Mouse (Mus musculus): ENCODE results near the gene Magi2.

Magi2 gene

GRCm38 (mm10) chr5:20620596-20621511 is 1394.0 kb downstream of the Magi2 start:
- no peak for DNase-seq

- DNase-seq: no peak
Measured at GRCm38 (mm10) chr5:20622417-20622816, 1395.6 kb downstream of the Magi2 start.

- DNase-seq: no peak
Measured at GRCm38 (mm10) chr5:20622837-20623573, 1396.2 kb downstream of the Magi2 start.

GRCm38 (mm10) chr5:20625117-20625516 is 1398.3 kb downstream of the Magi2 start:
- DNase-seq: no peak

GRCm38 (mm10) chr5:20628954-20629601 is 1402.2 kb downstream of the Magi2 start:
- DNase-seq: no peak

- DNase-seq: no peak
Measured at GRCm38 (mm10) chr5:20634046-20634769, 1407.4 kb downstream of the Magi2 start.

GRCm38 (mm10) chr5:20634822-20635221 is 1408.0 kb downstream of the Magi2 start:
- no peak for DNase-seq

GRCm38 (mm10) chr5:20637300-20637989 is 1410.6 kb downstream of the Magi2 start:
- no peak for DNase-seq

GRCm38 (mm10) chr5:20642196-20642595 is 1415.4 kb downstream of the Magi2 start:
- DNase-seq: no peak

GRCm38 (mm10) chr5:20643741-20644140 is 1416.9 kb downstream of the Magi2 start:
- no peak for DNase-seq

GRCm38 (mm10) chr5:20646947-20647346 is 1420.1 kb downstream of the Magi2 start:
- DNase-seq: no peak

GRCm38 (mm10) chr5:20653425-20654185 is 1426.8 kb downstream of the Magi2 start:
- no peak for DNase-seq

- DNase-seq: no peak
Measured at GRCm38 (mm10) chr5:20654766-20655472, 1428.1 kb downstream of the Magi2 start.

- no peak for DNase-seq
Measured at GRCm38 (mm10) chr5:20657056-20657455, 1430.2 kb downstream of the Magi2 start.

- no peak for DNase-seq
Measured at GRCm38 (mm10) chr5:20667601-20668000, 1440.8 kb downstream of the Magi2 start.

- no peak for DNase-seq
Measured at GRCm38 (mm10) chr5:20668736-20669355, 1442.0 kb downstream of the Magi2 start.

- DNase-seq: no peak
Measured at GRCm38 (mm10) chr5:20669456-20669855, 1442.6 kb downstream of the Magi2 start.

GRCm38 (mm10) chr5:20671826-20672225 is 1445.0 kb downstream of the Magi2 start:
- DNase-seq: peak; percentile 33

- no peak for DNase-seq
Measured at GRCm38 (mm10) chr5:20674523-20674922, 1447.7 kb downstream of the Magi2 start.

- no peak for DNase-seq
Measured at GRCm38 (mm10) chr5:20675163-20675665, 1448.4 kb downstream of the Magi2 start.
